Mouse (Mus musculus): ENCODE measurements at regions not wholly inside any gene's neighbourhood (a gene's known extent, or its start where the extent isn't known, plus 50 kb on each side); places are given as distances from the start of the nearest gene placed in this dataset.

- no peak for TF ChIP-seq GATA1 (IDR thresholded peaks at IDR 0.05; ENCODE audit: borderline replicate concordance, low read length)
- no peak for TF ChIP-seq FLI1 (IDR thresholded peaks at IDR 0.05; ENCODE audit: low read length)
These were observed 177.5 kb downstream of the Fzd1 start for GRCm38 (mm10) chr5:4580185-4580839.
